Mouse (Mus musculus) CH12.LX (cell line): ENCODE results near the gene Rnf181.

ENCODE experiments used
- CTCF ChIP-seq, 2 experiments: IDR thresholded peaks in 1 of 2; conservative IDR thresholded peaks in 1 of 2; 2 replicates each; pipeline ENCODE4 v1.5.1; 2011 to 2012; ENCODE audit warnings: low read depth in 2 of 2, low read length in 2 of 2, improper control_type of control experiment in 1 of 2, inconsistent platforms in 1 of 2, mild to moderate bottlenecking in 1 of 2, moderate library complexity in 1 of 2
- E2F4 ChIP-seq: IDR thresholded peaks from 2 replicates; pipeline ENCODE4 v1.6.1; 2011; ENCODE audit warnings: low read depth, low read length, improper control_type of control experiment; ENCODE audit not compliant: insufficient replicate concordance
- EP300 ChIP-seq: IDR thresholded peaks from 2 replicates; pipeline ENCODE4 v1.6.1; 2011; ENCODE audit warnings: low read length, improper control_type of control experiment
- POLR2A ChIP-seq: IDR thresholded peaks from 2 replicates; pipeline ENCODE4 v1.6.1; 2011; ENCODE audit warnings: low read depth, mild to moderate bottlenecking, improper control_type of control experiment, low read length
- POLR2AphosphoS2 ChIP-seq: IDR thresholded peaks from 2 replicates; pipeline ENCODE4 v1.6.1; 2011; ENCODE audit warnings: low read depth, low read length, improper control_type of control experiment
- SMC3 ChIP-seq: IDR thresholded peaks from 2 replicates; pipeline ENCODE4 v1.6.1; 2011; ENCODE audit warnings: low read depth, low read length, improper control_type of control experiment
- USF1 ChIP-seq: IDR thresholded peaks from 2 replicates; pipeline ENCODE4 v1.6.1; 2014; ENCODE audit warnings: low read depth, mild to moderate bottlenecking, inconsistent platforms, low read length, improper control_type of control experiment

DNA sequence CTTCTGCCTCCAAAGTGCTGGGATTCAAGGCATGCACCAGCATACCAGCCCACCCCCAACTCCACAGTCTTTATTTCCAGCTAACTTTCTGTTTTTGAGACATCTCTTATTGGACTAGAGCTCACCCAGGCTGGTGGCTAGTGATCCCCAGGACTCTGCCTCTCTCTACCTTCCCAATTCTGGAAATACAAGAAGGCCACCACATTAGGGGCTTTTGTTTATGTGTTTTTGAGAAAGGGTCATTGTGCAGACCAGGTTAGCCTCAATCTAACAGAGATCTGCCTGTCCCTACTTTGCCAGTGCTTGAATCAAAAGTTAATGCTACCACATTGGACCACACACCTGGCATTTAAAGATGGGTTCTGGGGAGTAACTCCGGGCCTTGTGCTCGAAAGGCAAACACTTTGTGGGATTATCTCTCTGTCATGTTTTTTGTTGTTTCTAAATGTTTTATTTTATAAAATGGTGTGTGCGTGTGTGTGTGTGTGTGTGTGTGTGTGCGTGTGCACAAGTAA lies 761 bp upstream of the Rnf181 start:
- no peak for TF ChIP-seq POLR2A
- no peak for TF ChIP-seq EP300
- TF ChIP-seq POLR2AphosphoS2, result no peak
- no peak for TF ChIP-seq CTCF (conservative IDR thresholded peaks at IDR 0.05 in 1 of 2, IDR thresholded peaks at IDR 0.05 in 1 of 2; ENCODE audit: low read depth in 2 of 2, low read length in 2 of 2)
- TF ChIP-seq E2F4, result no peak
- TF ChIP-seq SMC3, result no peak
- no peak for TF ChIP-seq USF1
